Mouse (Mus musculus): Measurements from ENCODE around the gene Nhlrc1. TPM values are rescaled to one million over a fixed set of nuclear protein-coding genes. Genes with fewer than 3 reads are reported as not detected.

Gene Nhlrc1
- polyA plus RNA-seq, 1 experiment from 2014 or later, result 7.5 TPM

GRCm38 (mm10) chr13:46997355-46997754 is 17.3 kb downstream of the Nhlrc1 start:
- Histone ChIP-seq H3K27me3 (no peaks in the 10 kb centered on the region), H3K4me1 (no peaks in the 10 kb centered on the region), H3K36me3 (no peaks in the 10 kb centered on the region), H3K4me3 (no peak overlapping the region), H3K9me3 (no peaks in the 10 kb centered on the region), H3K9ac (replicated peaks) (no peak overlapping the region), H3K4me2 (replicated peaks) (no peak overlapping the region), H3K27ac (replicated peaks) (no peak overlapping the region)
- no peak for ATAC-seq (ENCODE audit: low FRiP score, low read depth)
- WGBS, result 65% methylated on average over 4 of the region's 4 CpGs

DNA sequence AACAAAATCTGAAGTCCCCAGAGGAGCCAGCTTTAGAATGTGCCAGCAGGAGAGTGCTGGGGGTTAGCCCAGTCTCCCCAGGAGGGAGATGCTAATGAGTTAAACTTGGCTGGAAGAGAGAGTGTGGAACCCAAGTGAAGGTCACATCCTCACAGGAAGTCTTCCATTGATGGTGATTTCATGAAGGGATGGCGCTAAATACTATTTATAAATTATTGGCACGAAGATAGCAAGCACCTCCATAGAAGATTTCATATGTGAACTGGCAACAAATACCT is 21.4 kb downstream of the Nhlrc1 start:
- no peak overlapping the region for H3K9ac ChIP-seq (replicated peaks)
- 88% methylated on average over 2 of the region's 2 CpGs for WGBS
- no peak for ATAC-seq (ENCODE audit: low FRiP score, low read depth)
- H3K9me3 ChIP-seq, result no peaks in the 10 kb centered on the region
- H3K27ac ChIP-seq (replicated peaks), result no peak overlapping the region
- no peak overlapping the region for H3K4me3 ChIP-seq
- no peak overlapping the region for H3K4me2 ChIP-seq (replicated peaks)
- H3K27me3 ChIP-seq, result no peaks in the 10 kb centered on the region
- no peaks in the 10 kb centered on the region for H3K36me3 ChIP-seq
- no peaks in the 10 kb centered on the region for H3K4me1 ChIP-seq

GRCm38 (mm10) chr13:46992516-46993273 is 22.0 kb downstream of the Nhlrc1 start:
- WGBS, result 76% methylated on average over 7 of the region's 7 CpGs
- H3K4me3 ChIP-seq, result no peak overlapping the region
- H3K27ac ChIP-seq (replicated peaks), result no peak overlapping the region
- H3K4me2 ChIP-seq (replicated peaks), result no peak overlapping the region
- H3K9me3 ChIP-seq, result no peaks in the 10 kb centered on the region
- H3K4me1 ChIP-seq, result no peaks in the 10 kb centered on the region
- ATAC-seq (ENCODE audit: low FRiP score, low read depth), result no peak
- H3K9ac ChIP-seq (replicated peaks), result no peak overlapping the region
- H3K36me3 ChIP-seq, result no peaks in the 10 kb centered on the region
- no peaks in the 10 kb centered on the region for H3K27me3 ChIP-seq

- H3K9ac ChIP-seq (replicated peaks), result no peak overlapping the region
- ATAC-seq (ENCODE audit: low FRiP score, low read depth), result no peak
- H3K36me3 ChIP-seq, result no peaks in the 10 kb centered on the region
- no peaks in the 10 kb centered on the region for H3K27me3 ChIP-seq
- 42% methylated on average over 4 of the region's 4 CpGs for WGBS
- no peaks in the 10 kb centered on the region for H3K4me1 ChIP-seq
- no peaks in the 10 kb centered on the region for H3K9me3 ChIP-seq
- no peak overlapping the region for H3K4me2 ChIP-seq (replicated peaks)
- H3K27ac ChIP-seq (replicated peaks), result no peak overlapping the region
- H3K4me3 ChIP-seq, result no peak overlapping the region
These were observed 24.2 kb downstream of the Nhlrc1 start for GRCm38 (mm10) chr13:46990376-46991011.

DNA sequence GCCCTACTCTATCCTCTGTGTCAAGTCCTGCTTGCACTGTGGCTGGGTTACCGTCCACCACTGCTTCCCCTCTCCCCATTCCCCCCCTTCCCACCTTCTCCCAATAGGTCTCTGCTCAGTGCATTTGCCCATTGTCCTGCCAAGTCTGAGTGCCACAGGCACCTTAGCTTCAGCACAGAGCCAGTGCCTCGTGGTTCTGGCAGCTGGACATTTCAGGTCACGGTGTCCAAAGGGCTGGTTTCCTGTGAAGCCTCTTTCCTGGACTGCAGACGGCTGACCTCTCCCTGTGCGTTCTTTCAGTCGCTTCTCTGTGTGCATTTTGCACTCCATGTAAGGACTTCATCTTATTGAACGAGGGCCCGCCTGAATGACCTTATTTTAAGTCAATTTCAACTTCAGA is 26.7 kb downstream of the Nhlrc1 start:
- H3K27ac ChIP-seq (replicated peaks), result no peak overlapping the region
- no peak overlapping the region for H3K4me2 ChIP-seq (replicated peaks)
- no peaks in the 10 kb centered on the region for H3K27me3 ChIP-seq
- no peak overlapping the region for H3K4me3 ChIP-seq
- H3K36me3 ChIP-seq, result no peaks in the 10 kb centered on the region
- H3K4me1 ChIP-seq, result no peaks in the 10 kb centered on the region
- no peak for ATAC-seq (ENCODE audit: low FRiP score, low read depth)
- WGBS, result 77% methylated on average over 8 of the region's 8 CpGs
- H3K9me3 ChIP-seq, result no peaks in the 10 kb centered on the region
- H3K9ac ChIP-seq (replicated peaks), result no peak overlapping the region

GRCm38 (mm10) chr13:46986208-46986607 is 28.4 kb downstream of the Nhlrc1 start:
- no peaks in the 10 kb centered on the region for H3K4me1 ChIP-seq
- no peak overlapping the region for H3K9ac ChIP-seq (replicated peaks)
- H3K9me3 ChIP-seq, result no peaks in the 10 kb centered on the region
- ATAC-seq (ENCODE audit: low FRiP score, low read depth), result no peak
- no peak overlapping the region for H3K4me2 ChIP-seq (replicated peaks)
- H3K27me3 ChIP-seq, result no peaks in the 10 kb centered on the region
- no peaks in the 10 kb centered on the region for H3K36me3 ChIP-seq
- 64% methylated on average over 6 of the region's 6 CpGs for WGBS
- H3K27ac ChIP-seq (replicated peaks), result no peak overlapping the region
- H3K4me3 ChIP-seq, result no peak overlapping the region

- no peak overlapping the region for H3K4me2 ChIP-seq (replicated peaks)
- H3K27ac ChIP-seq (replicated peaks), result no peak overlapping the region
- no peaks in the 10 kb centered on the region for H3K9me3 ChIP-seq
- H3K27me3 ChIP-seq, result no peaks in the 10 kb centered on the region
- no peak for ATAC-seq (ENCODE audit: low FRiP score, low read depth)
- H3K9ac ChIP-seq (replicated peaks), result no peak overlapping the region
- no peaks in the 10 kb centered on the region for H3K36me3 ChIP-seq
- no peaks in the 10 kb centered on the region for H3K4me1 ChIP-seq
- no peak overlapping the region for H3K4me3 ChIP-seq
- 89% methylated on average over 2 of the region's 2 CpGs for WGBS
These were observed 30.8 kb downstream of the Nhlrc1 start for GRCm38 (mm10) chr13:46983878-46984277.

- WGBS, result 79% methylated on average over 13 of the region's 13 CpGs
- Histone ChIP-seq H3K27ac (replicated peaks) (no peak overlapping the region), H3K4me3 (no peak overlapping the region), H3K4me1 (peaks cover 9% of the 10 kb centered on the region), H3K9ac (replicated peaks) (no peak overlapping the region), H3K36me3 (no peaks in the 10 kb centered on the region), H3K9me3 (no peaks in the 10 kb centered on the region), H3K4me2 (replicated peaks) (no peak overlapping the region), H3K27me3 (no peaks in the 10 kb centered on the region)
- no peak for ATAC-seq (ENCODE audit: low FRiP score, low read depth)
These were observed 34.7 kb downstream of the Nhlrc1 start for GRCm38 (mm10) chr13:46979836-46980490.

DNA sequence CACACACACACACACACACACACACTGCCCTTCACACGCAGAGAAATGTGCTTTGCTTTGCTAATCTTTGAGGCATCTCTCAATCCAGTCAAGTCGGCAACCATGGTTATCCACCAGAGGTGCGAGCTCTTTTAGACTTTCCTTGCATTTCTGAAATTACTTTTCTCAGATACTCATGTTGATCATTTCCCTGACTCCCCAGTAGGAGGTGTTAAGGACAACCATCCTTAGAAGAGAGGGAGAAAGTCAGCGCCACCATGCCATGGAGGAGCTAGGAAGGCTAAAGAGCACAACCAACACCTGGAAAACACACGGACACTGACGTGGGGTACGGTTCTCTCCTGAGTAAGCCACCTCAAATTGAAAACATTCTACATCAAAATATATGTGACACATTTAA is 38.1 kb downstream of the Nhlrc1 start:
- Histone ChIP-seq H3K36me3 (no peaks in the 10 kb centered on the region), H3K9me3 (no peaks in the 10 kb centered on the region), H3K27ac (replicated peaks) (peak overlapping the region; percentile 80), H3K9ac (replicated peaks) (no peak overlapping the region), H3K4me1 (peaks cover 9% of the 10 kb centered on the region), H3K4me3 (no peak overlapping the region), H3K4me2 (replicated peaks) (no peak overlapping the region), H3K27me3 (no peaks in the 10 kb centered on the region)
- ATAC-seq (ENCODE audit: low FRiP score, low read depth), result no peak
- 91% methylated on average over 7 of the region's 7 CpGs for WGBS

- no peaks in the 10 kb centered on the region for H3K9me3 ChIP-seq
- no peaks in the 10 kb centered on the region for H3K27me3 ChIP-seq
- no peaks in the 10 kb centered on the region for H3K36me3 ChIP-seq
- no peak overlapping the region for H3K9ac ChIP-seq (replicated peaks)
- 48% methylated on average over 4 of the region's 4 CpGs for WGBS
- peak overlapping the region; percentile 49 for H3K4me2 ChIP-seq (replicated peaks)
- H3K4me1 ChIP-seq, result peaks cover 9% of the 10 kb centered on the region
- no peak for ATAC-seq (ENCODE audit: low FRiP score, low read depth)
- peak overlapping the region; percentile 80 for H3K27ac ChIP-seq (replicated peaks)
- H3K4me3 ChIP-seq, result no peak overlapping the region
These were observed 38.7 kb downstream of the Nhlrc1 start for GRCm38 (mm10) chr13:46975930-46976329.

DNA sequence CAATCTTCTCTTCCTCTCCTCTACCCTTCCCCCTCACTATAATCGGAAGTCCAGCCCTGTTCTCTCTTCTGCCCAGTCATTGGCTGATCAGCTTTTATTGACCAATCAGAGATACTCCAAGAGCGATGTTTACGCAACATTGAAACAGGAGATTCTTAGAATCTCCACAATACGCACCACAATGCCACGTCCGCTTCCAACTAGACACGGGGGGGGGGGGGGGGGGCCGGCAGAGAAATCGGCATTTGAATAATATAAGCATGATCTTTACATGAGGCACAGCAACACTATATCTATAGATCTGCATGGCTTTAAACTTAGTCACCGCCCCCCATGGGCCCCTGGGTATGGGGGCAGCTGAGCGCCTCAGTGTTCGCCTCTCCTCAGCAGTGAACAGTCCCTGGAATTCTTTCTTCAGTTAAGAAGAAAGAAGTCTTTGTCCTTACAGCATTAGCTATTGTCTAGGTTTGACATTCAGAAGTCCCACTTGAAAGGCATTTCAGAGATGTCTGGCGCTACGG is 39.6 kb downstream of the Nhlrc1 start:
- Histone ChIP-seq H3K4me3 (peak overlapping the region; percentile 37), H3K4me2 (replicated peaks) (peak overlapping the region; percentile 49), H3K4me1 (peaks cover 9% of the 10 kb centered on the region), H3K36me3 (no peaks in the 10 kb centered on the region), H3K27me3 (no peaks in the 10 kb centered on the region), H3K27ac (replicated peaks) (peak overlapping the region; percentile 80), H3K9me3 (no peaks in the 10 kb centered on the region), H3K9ac (replicated peaks) (no peak overlapping the region)
- peak; percentile 97 for ATAC-seq (ENCODE audit: low FRiP score, low read depth)
- 15% methylated on average over 14 of the region's 14 CpGs for WGBS

GRCm38 (mm10) chr13:46970286-46970945 is 44.2 kb downstream of the Nhlrc1 start:
- peaks cover under 1% of the 10 kb centered on the region; the same call in 1 of the 2 replicates for H3K4me1 ChIP-seq
- 86% methylated on average over 10 of the region's 10 CpGs for WGBS

More at GRCm38 (mm10) chr13:46970286-46970945, 44.2 kb downstream of the Nhlrc1 start:
- no peak for ATAC-seq (ENCODE audit: low FRiP score, low read depth)
- no peaks in the 10 kb centered on the region for H3K36me3 ChIP-seq
- no peak overlapping the region for H3K9ac ChIP-seq (replicated peaks)
- no peak overlapping the region for H3K27ac ChIP-seq (replicated peaks)
- no peak overlapping the region for H3K4me3 ChIP-seq
- no peaks in the 10 kb centered on the region for H3K27me3 ChIP-seq
- no peak overlapping the region for H3K4me2 ChIP-seq (replicated peaks)
- no peaks in the 10 kb centered on the region for H3K9me3 ChIP-seq
